Mouse (Mus musculus) kidney, postnatal 4 days (tissue): ENCODE data around the gene Scfd2.

ENCODE experiments used
- DNase-seq, 2 experiments: peaks; one replicate each; pipeline ENCODE4 v3.0.0; 2021; ENCODE audit warnings: mixed read lengths in 2 of 2

The Scfd2 gene

DNA sequence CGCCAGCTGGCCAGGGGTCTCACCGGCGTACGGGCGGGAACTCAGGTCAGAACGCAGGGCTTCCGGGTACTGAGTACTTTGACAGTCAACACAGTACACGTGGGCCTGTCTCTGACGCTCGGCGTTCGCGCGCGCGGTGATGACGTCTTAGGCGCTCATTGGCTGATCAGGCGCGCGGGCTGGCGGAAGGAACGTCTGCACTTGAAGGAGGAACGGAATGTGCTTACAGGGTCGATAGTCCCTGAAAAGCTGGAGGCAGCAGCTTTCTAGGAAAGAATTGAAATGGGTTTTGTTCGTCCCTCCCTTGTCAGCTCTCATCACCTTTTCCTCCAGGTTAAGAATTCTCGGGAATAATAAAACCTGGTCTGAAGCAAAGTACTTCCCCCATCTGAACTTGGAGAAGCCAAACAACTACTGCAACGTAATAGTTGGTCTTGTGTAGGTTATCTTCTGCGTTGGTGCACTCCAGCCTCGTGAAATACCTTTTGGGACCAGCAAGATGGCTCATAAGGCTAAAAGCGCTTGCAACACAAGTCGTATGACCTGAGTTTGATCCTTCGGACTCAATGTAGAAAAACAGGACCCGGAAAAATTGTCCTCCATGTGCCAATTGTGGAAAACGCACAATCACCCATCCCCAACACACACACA is at the start of gene Scfd2:
Gene Scfd2, minus strand, starts transcription at position 130 of the 651 bp plus-strand sequence.
- peak; percentile 98 for DNase-seq

DNA sequence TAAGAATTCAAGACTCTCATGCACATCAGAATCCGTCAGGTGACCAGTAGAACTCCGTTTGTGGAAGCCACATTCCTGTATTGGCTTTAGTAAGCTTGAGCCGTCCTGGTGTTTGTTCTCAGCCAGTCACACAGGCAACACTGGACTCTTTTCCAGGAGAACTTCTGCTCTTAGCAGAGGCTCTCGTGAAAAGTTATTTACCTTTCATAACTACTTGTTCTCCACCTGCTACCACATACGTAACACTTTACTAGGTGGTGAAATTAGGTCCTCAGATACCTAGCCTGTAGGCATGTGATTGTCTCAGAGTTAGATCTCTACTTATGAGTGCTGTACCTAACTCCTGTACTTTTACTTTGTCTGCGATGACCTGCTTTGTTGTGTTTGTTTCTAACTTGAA is 40.2 kb upstream of the Scfd2 start:
- no peak for DNase-seq

DNA sequence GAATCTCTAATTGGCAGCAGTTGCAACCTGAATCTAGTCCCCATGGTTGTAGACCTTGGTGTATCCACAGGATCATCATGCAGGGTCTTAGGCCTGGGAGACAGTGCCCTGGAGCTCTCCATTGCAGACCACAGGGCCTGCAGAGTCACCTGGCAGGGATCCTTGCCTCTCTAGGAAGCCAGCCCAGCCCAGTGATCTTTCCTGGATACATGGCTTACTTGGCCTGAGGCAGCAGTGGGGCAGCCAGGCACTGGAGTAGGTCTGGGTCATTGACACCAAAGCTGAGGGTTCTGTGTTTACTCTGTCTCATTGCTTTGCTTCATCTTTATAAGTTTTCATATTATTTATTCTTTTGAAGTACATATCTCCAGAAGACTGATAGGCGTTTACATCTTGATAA is 29.6 kb upstream of the Scfd2 start:
- DNase-seq = no peak

DNA sequence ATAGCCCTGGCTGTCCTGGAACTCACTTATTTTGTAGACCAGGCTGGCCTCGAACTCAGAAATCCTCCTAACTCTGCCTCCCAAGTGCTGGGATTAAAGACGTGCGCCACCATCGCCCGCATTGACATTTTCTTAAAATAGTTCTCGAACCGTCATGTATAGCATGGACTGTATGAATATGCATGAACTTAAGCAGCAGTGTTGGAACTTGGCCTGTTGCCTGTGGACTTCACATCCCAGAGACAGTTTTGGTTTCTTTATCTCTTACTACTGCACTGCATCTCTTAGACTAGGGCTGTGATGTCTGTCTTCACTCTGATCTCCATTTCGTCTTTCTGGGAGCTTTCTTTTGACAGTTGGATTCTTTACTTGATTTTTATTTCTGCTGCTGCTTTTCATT is 18.0 kb upstream of the Scfd2 start:
- DNase-seq = no peak

DNA sequence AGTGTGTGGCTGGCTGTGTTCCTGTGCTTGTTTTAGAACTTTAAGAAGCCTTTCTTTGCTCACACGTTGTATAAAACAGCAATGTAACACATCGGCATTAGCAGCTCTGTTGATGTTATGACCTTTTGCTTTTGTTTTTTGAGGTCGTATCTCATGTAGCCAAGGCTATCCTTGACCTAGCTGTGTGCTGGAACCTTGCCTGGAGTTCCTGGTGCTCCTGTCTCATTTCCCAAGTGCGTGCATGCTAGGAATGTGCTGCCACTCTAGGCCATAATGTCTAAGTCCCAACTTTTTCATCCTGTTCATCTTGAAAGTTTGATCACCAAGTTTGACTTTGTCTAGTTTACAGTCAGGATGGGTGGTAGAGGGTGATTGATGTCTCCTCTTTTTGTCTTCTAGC is 14.0 kb upstream of the Scfd2 start:
- no peak for DNase-seq

DNA sequence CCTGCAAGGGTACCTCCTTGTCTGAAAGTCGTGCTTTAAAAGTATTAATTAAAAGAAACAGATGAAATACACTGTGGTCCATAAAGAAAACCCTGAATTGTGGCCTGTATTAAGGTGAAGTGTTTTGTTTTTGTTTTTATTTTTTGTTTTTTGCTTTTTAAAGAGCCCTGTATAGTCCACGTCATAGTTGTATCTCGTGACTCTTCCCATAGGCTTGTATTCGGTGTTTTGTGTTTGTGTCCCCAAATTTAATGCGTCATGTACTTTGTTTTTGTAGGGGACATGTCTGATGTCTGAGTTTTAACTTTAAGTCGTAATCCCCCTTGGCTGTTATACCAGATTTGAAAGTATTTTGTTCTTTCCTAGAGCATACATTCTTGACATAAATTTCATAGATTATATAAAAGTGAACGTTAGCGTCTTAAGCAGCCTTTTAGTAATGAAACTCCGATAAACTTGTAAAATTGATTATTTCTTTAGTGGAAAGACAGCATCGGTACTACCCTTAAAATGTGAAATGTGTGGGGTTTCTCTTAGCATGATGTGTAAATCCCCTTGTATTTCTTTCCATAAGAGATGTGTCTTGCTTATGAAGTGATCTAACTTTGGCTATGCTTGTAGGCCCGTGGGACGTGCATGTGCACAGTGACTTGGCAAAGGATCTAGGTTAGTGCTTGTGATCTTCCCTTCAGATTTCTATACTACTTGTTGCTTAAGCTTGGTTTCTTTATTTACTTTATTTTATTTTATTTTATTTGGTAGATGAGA is 4.8 kb upstream of the Scfd2 start:
- no peak for DNase-seq

DNA sequence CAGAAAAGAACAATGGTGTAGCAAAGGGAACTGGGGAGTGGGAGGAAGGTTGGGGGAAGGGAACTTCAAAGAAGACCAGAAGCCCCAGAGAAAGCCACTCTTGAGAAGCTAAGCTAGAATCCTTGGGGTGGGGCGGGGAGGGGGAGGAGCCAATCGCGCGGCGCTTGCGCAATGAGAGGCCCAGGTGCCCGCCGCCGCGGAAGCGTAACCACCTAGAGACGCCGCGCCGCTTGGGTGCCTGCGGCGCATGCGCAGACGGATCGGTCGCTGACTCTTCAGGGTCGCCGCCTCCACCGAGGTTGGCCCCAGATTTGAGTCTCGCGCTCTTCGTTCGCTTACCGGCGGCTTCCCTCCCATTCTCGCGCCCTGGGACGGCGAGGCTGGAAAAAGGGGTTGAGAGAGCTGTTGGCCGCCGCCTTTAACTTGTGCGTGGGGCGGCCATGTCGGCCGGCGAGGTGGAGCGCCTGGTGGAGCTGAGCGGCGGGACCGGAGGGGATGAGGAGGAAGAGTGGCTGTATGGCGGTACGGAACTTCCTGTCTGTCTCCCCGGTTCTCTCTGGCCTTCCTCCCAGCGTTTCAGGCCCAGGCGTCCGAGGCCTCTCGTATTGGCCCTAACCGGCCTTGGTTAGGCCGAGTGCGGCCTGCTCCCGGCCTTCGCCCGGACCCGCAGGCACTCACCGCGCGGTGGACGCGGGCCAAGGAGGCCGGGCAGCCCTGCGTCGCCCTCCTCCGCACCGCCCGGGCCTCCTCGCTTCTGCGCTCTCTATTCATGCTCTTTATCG is 3.9 kb upstream of the Scfd2 start, which contains the start of gene Fip1l1:
Gene Fip1l1, plus strand, starts transcription at position 210 of the 782 bp plus-strand sequence.
- DNase-seq = peak; percentile 93 to 96

DNA sequence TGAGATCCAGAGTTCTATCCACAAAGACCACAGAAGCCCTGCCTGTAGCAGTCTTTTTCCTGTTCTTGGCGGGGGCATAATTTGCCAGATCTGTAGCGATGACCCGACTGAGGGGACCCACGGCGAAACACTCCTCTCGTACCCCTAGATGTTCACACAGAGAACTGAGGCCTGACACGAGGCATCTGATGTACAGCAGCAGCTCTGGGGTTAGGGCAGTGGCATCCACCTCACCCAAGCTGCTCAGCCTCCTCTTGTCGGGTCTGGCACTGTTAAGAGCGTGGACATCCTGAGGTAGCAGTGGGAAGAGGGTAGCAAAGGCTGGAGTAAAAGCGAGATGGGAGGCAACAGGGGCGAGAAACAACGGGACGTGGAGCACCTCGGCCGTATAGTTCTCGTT is 774 bp downstream of the Scfd2 start:
- no peak for DNase-seq

DNA sequence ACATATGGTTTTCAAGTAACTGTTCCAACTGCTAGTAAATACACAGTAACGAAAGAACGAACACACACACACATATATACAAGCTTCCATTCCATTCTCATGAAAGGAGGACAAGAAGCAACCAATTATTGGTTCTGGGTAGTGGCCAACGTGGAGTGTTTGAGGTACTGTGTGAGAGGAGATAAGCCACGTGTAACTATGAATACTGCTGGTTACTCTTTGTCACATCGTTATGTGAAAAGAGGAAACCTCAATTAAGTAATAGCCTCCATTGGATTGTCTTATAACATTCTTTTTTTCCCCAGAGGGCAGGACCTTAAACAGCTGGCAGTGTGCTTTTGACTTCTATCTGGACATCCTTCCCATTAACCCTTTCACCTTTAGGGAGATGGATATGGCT is 4.5 kb downstream of the Scfd2 start:
- no peak for DNase-seq

DNA sequence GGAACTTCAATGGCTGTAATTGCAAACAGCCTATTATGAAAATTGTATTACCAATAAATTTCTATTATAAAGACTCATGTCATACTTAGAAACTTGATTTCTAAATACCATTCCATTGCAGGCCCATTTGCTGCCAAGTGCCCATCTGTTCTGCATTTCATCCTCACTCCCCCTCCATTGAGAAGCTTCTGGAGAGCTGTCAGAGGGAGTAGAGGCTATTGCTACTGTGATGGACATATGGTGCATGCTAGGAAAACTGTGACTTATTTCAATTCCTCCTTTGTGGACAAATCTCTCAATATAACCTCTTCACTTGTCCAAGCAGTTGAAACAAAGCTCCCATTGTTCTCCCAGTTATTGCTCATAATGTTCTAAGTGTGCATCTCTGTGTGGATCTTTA is 19.9 kb downstream of the Scfd2 start:
- DNase-seq = peak; percentile 22 to 31

DNA sequence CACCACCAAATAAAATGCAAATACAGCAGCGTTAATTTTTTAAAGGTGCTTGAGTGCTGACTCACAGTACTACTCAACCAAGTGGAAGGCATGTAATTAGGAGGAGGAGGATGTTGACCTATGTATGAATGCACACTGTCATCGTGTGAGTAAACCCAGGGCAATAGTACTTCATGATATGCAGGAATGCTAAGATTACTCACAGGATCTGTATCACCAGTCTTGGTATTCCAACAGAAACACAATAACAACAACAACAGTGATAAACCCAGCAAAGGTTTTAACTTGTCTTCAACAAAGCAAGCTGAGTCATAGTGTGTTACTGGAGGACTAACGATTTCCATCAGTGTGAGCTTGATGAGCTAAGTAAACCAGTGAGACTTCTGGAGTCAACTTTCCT is 38.9 kb downstream of the Scfd2 start:
- no peak for DNase-seq

DNA sequence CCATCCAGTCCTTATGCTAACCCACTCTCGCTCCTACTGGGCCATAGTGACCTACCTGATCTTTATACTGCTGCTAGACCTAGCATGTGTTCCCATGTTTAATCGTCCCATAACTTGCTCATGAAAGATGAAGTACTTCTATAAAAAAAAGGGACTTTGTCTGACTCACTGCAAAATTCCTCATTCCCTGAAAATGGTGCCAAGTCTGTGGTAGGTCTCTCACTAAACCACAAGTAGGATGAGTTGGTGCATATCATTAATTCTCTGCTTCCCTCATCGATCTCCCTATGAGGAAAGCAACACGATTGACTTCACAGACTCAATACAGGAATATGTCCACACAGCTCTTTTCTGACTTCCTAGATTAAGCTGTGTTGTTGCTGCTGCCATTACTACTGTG is 46.9 kb downstream of the Scfd2 start:
- DNase-seq = no peak

DNA sequence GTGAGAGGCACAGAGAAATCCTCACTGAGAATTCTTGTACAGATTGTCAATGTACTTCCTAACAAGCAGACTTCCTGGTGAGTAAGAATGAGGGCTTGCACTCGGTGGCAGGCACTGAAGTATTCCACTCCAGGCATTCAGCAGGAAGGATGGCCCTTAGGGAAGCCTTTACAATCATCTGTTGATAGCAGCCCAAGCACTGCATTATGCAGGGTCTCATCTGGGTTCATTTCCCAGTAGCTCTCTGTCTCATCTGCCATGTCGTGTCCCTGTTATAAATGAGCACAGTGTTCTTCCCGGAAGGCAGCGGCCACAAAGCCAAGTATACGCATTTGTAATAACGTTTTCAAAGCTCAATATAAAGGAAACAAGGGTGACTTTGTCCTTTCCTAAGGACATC is 48.9 kb downstream of the Scfd2 start:
- DNase-seq = no peak

DNA sequence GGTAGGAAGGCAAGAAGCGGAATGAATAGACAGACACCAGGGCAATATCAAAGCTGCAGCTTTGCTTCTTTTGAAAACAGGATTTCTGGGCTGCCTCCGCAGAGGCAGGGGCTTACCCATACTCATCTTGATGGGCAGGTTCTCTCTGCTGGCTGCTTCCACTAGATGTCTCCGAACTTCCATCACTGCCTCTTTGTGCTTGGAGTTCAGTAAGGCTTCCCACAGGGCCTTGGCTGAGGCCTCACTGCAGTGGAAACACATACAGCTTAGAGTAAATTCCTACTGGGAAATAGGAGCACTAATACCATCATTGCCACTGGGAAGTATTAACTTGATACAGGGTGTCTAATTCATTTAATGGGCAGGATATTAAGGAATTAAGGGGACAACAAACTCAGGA is 49.5 kb downstream of the Scfd2 start:
- no peak for DNase-seq

DNA sequence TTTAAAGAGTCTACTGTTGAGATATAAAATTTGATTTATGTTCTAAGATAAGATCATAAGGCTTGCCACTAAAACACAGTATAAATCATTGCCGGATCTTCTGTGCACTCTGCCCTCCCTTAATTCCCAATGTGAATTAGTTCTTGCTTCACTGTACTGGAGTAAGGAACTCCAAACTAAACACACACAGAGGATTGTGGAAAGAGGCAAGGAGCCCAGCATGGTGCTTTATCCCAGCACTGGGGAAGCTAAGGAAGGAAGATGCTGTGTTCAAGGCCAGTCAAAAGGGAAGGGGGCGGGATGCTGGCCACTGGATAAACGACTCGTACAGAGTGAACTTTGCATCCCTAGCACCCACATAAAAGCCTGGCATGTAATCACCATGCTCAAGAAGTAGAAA is 51.1 kb downstream of the Scfd2 start:
- DNase-seq = peak; percentile 21 to 31

DNA sequence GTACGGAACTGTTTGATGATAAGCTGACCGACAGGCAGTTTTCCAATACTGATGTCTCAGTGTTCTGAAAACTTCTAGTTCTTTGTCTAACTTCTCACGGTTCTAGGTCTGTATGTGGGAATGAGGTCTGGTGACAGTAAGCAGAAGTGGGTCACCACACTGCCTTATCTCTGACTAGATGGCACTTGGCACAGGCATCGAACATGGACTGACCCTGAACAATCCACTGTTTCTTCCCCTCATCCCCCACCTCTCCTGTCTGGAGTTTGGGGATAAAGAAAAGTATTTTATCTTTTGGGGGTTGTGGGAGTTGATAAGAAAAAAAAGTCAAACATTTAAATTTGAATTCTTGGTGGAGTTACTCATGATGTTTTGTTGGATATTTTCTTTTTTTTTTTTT is 51.6 kb downstream of the Scfd2 start:
- DNase-seq = no peak

DNA sequence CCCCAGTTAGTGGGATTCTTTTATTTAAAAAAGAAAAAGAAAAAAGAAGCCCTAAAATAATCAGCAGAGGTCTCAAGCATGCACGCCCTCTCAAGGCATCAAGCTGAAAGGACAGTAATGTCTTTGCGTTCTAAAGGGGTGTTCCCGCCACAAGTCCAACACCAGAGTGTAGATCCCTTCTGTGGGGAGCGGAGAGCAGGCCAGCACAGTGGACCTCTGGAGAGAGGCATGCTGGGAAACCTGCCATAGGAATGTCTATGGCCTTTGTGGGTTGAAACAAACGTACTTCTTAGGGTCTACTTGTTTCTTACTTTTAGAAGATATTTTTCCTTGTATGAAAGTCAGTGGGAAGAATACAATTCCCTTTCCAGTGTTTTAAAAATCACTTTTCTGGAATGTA is 52.4 kb downstream of the Scfd2 start:
- peak in 1 of 2 experiments; percentile 14 for DNase-seq

DNA sequence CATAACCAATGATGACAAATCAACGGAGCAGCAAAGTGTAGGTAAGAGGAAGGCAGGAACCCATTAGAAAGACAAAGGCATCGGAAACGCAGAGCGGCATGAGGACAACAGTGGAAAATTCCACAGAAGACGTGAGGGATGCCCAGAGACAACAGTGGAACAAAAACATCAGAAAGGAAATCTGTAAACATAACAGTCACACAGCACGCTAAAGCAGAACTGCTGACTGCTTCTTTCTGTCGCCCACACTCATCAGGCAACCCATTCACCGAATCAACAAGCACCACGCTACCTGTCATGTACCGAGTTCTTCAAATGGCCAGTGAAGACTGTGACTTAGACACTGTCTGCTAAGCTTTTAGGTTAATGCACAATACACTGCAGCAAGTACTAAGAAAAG is 55.0 kb downstream of the Scfd2 start:
- no peak for DNase-seq

DNA sequence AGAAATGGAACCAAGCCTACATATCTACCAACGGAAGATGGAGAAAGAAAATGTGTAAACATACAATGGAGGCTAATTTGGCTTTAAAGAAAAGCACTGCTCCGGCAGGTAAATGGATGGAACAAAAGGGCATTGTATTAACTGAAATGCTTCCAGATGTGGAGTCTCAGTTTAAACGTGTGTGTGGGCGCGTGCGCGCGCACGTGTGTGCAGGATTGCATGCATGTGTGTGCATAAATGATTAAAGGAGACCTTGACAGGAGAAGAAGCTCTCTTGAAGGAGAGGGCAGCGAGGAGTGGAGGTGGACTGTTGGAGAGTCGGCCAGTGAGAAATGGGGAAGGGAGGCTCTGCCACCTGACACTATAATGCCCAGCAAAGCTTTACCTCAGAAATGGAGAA is 58.4 kb downstream of the Scfd2 start:
- DNase-seq = no peak

DNA sequence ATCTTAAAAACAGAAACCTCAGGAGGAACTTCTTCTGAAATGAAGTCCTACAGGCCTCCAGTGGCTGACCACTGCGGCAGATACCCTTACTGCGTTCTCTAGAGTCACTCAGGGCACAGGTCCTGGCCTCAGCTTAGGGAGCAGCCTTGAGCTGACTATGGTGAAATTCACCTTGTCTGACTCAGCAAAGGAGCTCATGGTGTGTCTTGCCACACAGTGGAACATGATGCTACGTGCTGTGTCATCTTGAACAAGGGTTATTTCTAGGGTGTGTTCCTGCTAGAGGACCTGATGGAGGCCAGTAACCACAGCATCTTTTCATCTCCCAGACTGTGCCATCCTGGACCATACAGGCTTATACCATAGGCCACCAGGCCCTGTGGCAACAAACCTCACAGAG is 60.7 kb downstream of the Scfd2 start:
- no peak for DNase-seq

DNA sequence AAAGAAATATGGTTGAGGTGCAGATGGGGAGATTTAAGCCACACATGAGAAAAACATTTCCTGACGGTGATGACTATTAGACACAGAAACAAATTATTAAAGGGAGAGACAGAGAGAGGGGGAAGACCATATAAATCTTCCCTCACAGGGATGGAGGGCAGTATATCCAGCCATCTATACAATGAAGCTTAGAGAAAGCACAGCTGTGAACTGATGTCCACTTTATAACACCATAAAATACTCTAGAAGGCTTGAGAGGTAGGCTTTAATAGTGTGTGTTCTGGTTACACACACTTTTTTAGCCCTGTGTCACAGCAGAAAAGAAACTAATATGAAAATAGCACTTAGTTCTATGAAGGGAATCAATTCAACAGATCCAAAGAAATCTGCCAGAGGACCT is 61.9 kb downstream of the Scfd2 start:
- DNase-seq = no peak

DNA sequence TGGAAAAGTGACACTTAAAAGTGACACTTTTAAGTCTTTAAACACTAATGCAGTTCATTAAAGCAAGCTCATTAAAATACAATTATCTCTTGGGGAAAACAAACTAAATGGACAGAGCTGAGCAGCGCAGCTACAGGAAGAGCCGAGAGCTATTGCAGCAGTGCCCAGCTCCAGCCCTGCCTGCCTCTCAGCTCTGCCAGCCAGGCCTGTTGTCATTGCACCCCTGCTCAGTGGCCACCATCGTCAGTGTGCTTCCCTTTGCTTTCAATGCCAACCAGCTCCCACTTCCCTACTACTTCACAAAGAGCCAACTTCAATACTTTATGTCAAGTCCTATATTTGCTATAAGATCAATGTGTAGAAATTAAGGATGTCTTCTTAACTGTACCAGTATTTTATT is 63.8 kb downstream of the Scfd2 start:
- DNase-seq = no peak

DNA sequence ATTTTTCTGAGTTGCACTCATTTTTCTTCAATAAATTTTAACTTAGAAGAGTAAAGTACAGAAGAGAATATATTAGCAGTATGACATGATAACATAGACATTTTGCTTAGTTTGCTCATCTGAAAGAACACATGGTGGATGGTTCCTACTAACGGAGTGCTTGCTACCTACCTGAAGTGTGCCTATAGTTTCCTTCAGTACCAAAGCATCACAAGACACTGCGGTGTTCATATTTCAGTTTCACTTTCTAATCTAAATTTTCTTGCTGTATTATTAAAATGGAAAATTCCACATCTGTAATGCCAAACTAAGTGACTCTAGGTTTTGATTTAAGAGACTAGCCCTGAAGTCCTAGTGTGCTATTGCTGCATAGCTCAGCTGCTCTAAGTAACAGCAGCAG is 74.8 kb downstream of the Scfd2 start:
- DNase-seq = no peak
